Mouse (Mus musculus) small intestine, adult 2 months (tissue): ENCODE measurements at regions not wholly inside any gene's neighbourhood (a gene's known extent, or its start where the extent isn't known, plus 50 kb on each side); places are given as distances from the start of the nearest gene placed in this dataset.

Experiments
- CTCF ChIP-seq: fragments of 200-500 bp; IDR thresholded peaks from 2 replicates; pipeline ENCODE4 v1.5.1; 2012; ENCODE audit warnings: low read depth, mild to moderate bottlenecking, control low read depth, inconsistent platforms, low read length, moderate library complexity, mixed read lengths; ENCODE audit not compliant: insufficient replicate concordance, insufficient read length; ENCODE audit errors: extremely low read depth
- POLR2A ChIP-seq: fragments of 200-500 bp; IDR thresholded peaks from 2 replicates; pipeline ENCODE4 v1.6.1; 2012; ENCODE audit warnings: low read depth, mild to moderate bottlenecking, control low read depth, inconsistent platforms, low read length, moderate library complexity

DNA sequence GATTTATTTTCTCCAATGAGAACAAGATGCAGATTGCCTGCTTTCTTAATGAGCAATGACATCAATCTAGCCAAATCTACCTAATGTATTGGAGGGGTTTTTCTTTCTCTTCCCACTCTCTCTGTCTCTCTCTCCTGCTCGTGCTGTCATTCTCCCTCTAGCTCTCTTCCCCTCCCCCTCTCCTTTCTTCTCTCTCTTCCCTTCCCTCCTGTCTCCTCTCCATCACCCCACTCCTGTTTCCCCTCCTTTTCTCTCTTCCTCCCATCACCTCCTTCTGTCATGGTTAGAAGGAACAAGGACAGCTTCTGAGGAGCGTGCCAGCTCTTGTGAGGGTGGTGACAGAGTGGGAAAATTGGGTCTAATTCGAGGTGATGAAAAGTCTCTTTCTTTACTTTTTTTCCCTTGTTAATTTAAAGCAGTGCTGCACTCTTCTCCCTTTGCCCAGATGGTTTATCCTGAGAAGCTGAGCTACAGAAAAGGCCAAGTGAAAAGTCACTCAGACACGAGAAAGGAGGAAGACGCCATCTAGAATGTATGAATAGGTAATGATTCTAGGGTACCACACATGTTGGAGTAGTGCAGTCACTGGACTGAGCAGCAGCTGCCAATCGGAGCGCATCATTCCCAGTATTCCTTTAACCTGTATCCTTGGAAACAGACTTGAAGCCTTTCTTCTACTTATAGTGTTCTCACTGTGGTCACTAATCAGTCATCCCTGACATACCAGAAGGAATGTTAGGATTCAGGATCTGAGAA lies 163.2 kb upstream of the Fam92a start:
- no peak for TF ChIP-seq CTCF
- TF ChIP-seq POLR2A, result no peak
